Mouse (Mus musculus) heart, adult 2 months (tissue): ENCODE measurements around the gene Tma7. TPM values are rescaled to one million over a fixed set of nuclear protein-coding genes. Genes with fewer than 3 reads are reported as not detected.

Experiments used
- DNase-seq, 2 experiments: peaks; one replicate each; pipeline ENCODE4 v3.0.0; 2021
- H3K27ac ChIP-seq: fragments of 200-600 bp; 2 replicates; pipeline ENCODE4 v1.8.1; 2022
- H3K27me3 ChIP-seq: fragments of 200-500 bp; 2 replicates; pipeline ENCODE4 v1.6.1; 2012; ENCODE audit warnings: mild to moderate bottlenecking, low read length, inconsistent platforms, mixed read lengths; ENCODE audit not compliant: control insufficient read depth, insufficient read depth
- H3K36me3 ChIP-seq: fragments of 200-500 bp; 2 replicates; pipeline ENCODE4 v1.6.1; 2012; ENCODE audit warnings: low read length, inconsistent platforms; ENCODE audit not compliant: control insufficient read depth, insufficient read depth
- H3K4me1 ChIP-seq: fragments of 200-500 bp; 2 replicates; pipeline ENCODE4 v1.6.1; 2011; ENCODE audit warnings: low read length; ENCODE audit not compliant: control insufficient read depth, insufficient read depth
- H3K4me3 ChIP-seq: fragments of 200-600 bp; 2 replicates; pipeline ENCODE4 v1.8.1; 2022
- H3K79me2 ChIP-seq: fragments of 200-500 bp; replicated peaks from 2 replicates; pipeline ENCODE4 v1.6.1; 2012; ENCODE audit warnings: mild to moderate bottlenecking, inconsistent platforms, low read length, moderate library complexity, mixed read lengths; ENCODE audit not compliant: control insufficient read depth, insufficient read depth
- H3K9ac ChIP-seq: fragments of 200-500 bp; 2 replicates; pipeline ENCODE4 v1.6.1; 2012; ENCODE audit warnings: low read depth, mild to moderate bottlenecking, control low read depth, inconsistent platforms, low read length, mixed read lengths
- CTCF ChIP-seq: fragments of 200-600 bp; IDR thresholded peaks from 2 replicates; pipeline ENCODE4 v1.8.1; 2022; ENCODE audit warnings: antibody characterized with exemption, mild to moderate bottlenecking, moderate library complexity
- EP300 ChIP-seq: fragments of 200-500 bp; IDR thresholded peaks from 2 replicates; pipeline ENCODE4 v1.6.1; 2011; ENCODE audit warnings: low read depth, low read length, control low read depth; ENCODE audit not compliant: insufficient read depth
- POLR2A ChIP-seq: fragments of 200-500 bp; IDR thresholded peaks from 2 replicates; pipeline ENCODE4 v1.6.1; 2011; ENCODE audit warnings: mild to moderate bottlenecking, low read depth, low read length, control low read depth; ENCODE audit not compliant: insufficient read depth
- WGBS: fragments of 180-500 bp; shearing (Covaris S2); methylation state at CpG from one replicate; pipeline ENCODE4 v1.1.7; 2018; 5-methylcytosine and 5-hydroxymethylcytosine counted together
- intact Hi-C: fragments of 180-260 bp; cut with DNase I; formaldehyde crosslinking; loops from one replicate; pipeline ENCODE4 v1.15.1; 2025
- polyA plus RNA-seq: library from polyadenylated mRNA; depleted of rRNA; stranded (reverse); fragments of >200 nt; gene quantifications from 2 replicates; pipeline ENCODE4 v1.2.3, GENCODE M21; 2012
- total RNA-seq, 2 experiments: library from RNA; stranded (reverse); gene quantifications; 2 replicates each; pipeline ENCODE4 v1.2.3; 2021

Gene Tma7
- total and polyA plus RNA-seq, 3 experiments, result 41.4 to 235 (median 218) TPM

- no peaks in the 10 kb centered on the region; the same call in 1 of the 2 replicates for H3K79me2 ChIP-seq
- 0 out of 2 replicates have a peak, but pooled peaks cover 1% of the 10 kb centered on the region for H3K36me3 ChIP-seq
- H3K27ac ChIP-seq, result no peak overlapping the region; the same call in 1 of the 2 replicates
- no peak overlapping the region for H3K9ac ChIP-seq
- H3K4me1 ChIP-seq, result peaks cover 6% of the 10 kb centered on the region
- no peaks in the 10 kb centered on the region for H3K27me3 ChIP-seq
- TF ChIP-seq POLR2A, result no peak
- no peak for TF ChIP-seq EP300
- TF ChIP-seq CTCF, result no peak
- intact Hi-C loops, result no loop called here
- no peak overlapping the region for H3K4me3 ChIP-seq
- DNase-seq, result peak in 1 of 2 experiments; percentile 20
- 86% methylated on average over 9 of the region's 9 CpGs for WGBS
These were observed 29.7 kb downstream of the Tma7 start for GRCm38 (mm10) chr9:109052490-109053260.

GRCm38 (mm10) chr9:109051651-109052489, 30.5 kb downstream of the Tma7 start:
- H3K4me3 ChIP-seq, result no peak overlapping the region
- no peak overlapping the region for H3K9ac ChIP-seq
- intact Hi-C loops, result no loop called here
- peak in 1 of 2 experiments; percentile 19 for DNase-seq
- no peaks in the 10 kb centered on the region for H3K27me3 ChIP-seq
- TF ChIP-seq EP300 (no peak), CTCF (no peak), POLR2A (no peak)
- no peaks in the 10 kb centered on the region; the same call in 1 of the 2 replicates for H3K79me2 ChIP-seq
- H3K27ac ChIP-seq, result no peak overlapping the region; the same call in 1 of the 2 replicates
- H3K36me3 ChIP-seq, result no peaks in the 10 kb centered on the region
- H3K4me1 ChIP-seq, result peaks cover 4% of the 10 kb centered on the region
- WGBS, result 84% methylated on average over 10 of the region's 10 CpGs

GRCm38 (mm10) chr9:109051011-109051501, 31.3 kb downstream of the Tma7 start:
- DNase-seq, result peak in 1 of 2 experiments; percentile 18
- Histone ChIP-seq H3K79me2 (no peaks in the 10 kb centered on the region; the same call in 1 of the 2 replicates), H3K36me3 (no peaks in the 10 kb centered on the region), H3K4me3 (no peak overlapping the region), H3K27me3 (no peaks in the 10 kb centered on the region), H3K9ac (no peak overlapping the region), H3K4me1 (peaks cover 4% of the 10 kb centered on the region), H3K27ac (no peak overlapping the region)
- WGBS, result 83% methylated on average over 13 of the region's 13 CpGs
- intact Hi-C loops, result no loop called here
- TF ChIP-seq CTCF (no peak), POLR2A (no peak), EP300 (no peak)

- no peak overlapping the region for H3K27ac ChIP-seq
- TF ChIP-seq CTCF, result no peak
- TF ChIP-seq EP300, result no peak
- TF ChIP-seq POLR2A, result no peak
- 74% methylated on average over 3 of the region's 3 CpGs for WGBS
- DNase-seq, result peak in 1 of 2 experiments; percentile 10
- H3K79me2 ChIP-seq, result no peaks in the 10 kb centered on the region; the same call in 1 of the 2 replicates
- no peak overlapping the region for H3K9ac ChIP-seq
- H3K27me3 ChIP-seq, result no peaks in the 10 kb centered on the region
- peaks cover 4% of the 10 kb centered on the region for H3K4me1 ChIP-seq
- H3K4me3 ChIP-seq, result no peak overlapping the region
- intact Hi-C loops, result no loop called here
- H3K36me3 ChIP-seq, result no peaks in the 10 kb centered on the region
These were observed 31.8 kb downstream of the Tma7 start for GRCm38 (mm10) chr9:109050674-109050997.

GRCm38 (mm10) chr9:109049996-109050673, 32.3 kb downstream of the Tma7 start:
- no peaks in the 10 kb centered on the region for H3K27me3 ChIP-seq
- peak in 1 of 2 experiments; percentile 15 for DNase-seq
- H3K27ac ChIP-seq, result no peak overlapping the region
- no peak overlapping the region for H3K9ac ChIP-seq
- H3K36me3 ChIP-seq, result no peaks in the 10 kb centered on the region
- H3K4me1 ChIP-seq, result peaks cover 2% of the 10 kb centered on the region
- no peak overlapping the region for H3K4me3 ChIP-seq
- no peak for TF ChIP-seq POLR2A
- no peak for TF ChIP-seq CTCF
- TF ChIP-seq EP300, result no peak
- WGBS, result 81% methylated on average over 9 of the region's 9 CpGs
- intact Hi-C loops, result no loop called here
- H3K79me2 ChIP-seq, result no peaks in the 10 kb centered on the region; the same call in 1 of the 2 replicates
